Mouse (Mus musculus) limb, embryonic 10.5 days (tissue): Measurements from ENCODE around the gene Zranb2. TPM values are rescaled to one million over a fixed set of nuclear protein-coding genes. Genes with fewer than 3 reads are reported as not detected.
A peak's percentile ranks its signal among the peaks of the same experiment; 100 is the strongest.

Experiments used
- DNase-seq: peaks from one replicate; pipeline ENCODE4 v3.0.0-alpha.2; 2017; ENCODE audit warnings: low spot score
- H3K27ac ChIP-seq: fragments of 300-500 bp; sonication (generic); 2 replicates; pipeline ENCODE4 v1.5.1; 2016; ENCODE audit warnings: mild to moderate bottlenecking
- H3K27me3 ChIP-seq: fragments of 300-500 bp; sonication (generic); 2 replicates; pipeline ENCODE4 v1.6.1; 2016; ENCODE audit warnings: low read depth, mild to moderate bottlenecking; ENCODE audit not compliant: poor library complexity, severe bottlenecking
- H3K36me3 ChIP-seq: fragments of 300-500 bp; sonication (generic); 2 replicates; pipeline ENCODE4 v1.6.1; 2016; ENCODE audit warnings: mild to moderate bottlenecking, moderate library complexity
- H3K4me1 ChIP-seq: fragments of 300-500 bp; sonication (generic); 2 replicates; pipeline ENCODE4 v1.6.1; 2016
- H3K4me3 ChIP-seq: fragments of 300-500 bp; sonication (generic); 2 replicates; pipeline ENCODE4 v1.5.1; 2016; ENCODE audit warnings: mild to moderate bottlenecking, moderate library complexity
- H3K9me3 ChIP-seq: fragments of 300-500 bp; sonication (generic); replicated peaks from 2 replicates; pipeline ENCODE4 v1.6.1; 2016; ENCODE audit warnings: mild to moderate bottlenecking
- WGBS: fragments of 180-500 bp; shearing (Covaris S2); methylation state at CpG from one replicate; pipeline ENCODE4 v1.1.7; 2016; 5-methylcytosine and 5-hydroxymethylcytosine counted together
- polyA plus RNA-seq: library from polyadenylated mRNA; unstranded; fragments of >200 nt; fragmentation: Nextera tagmentation; extraction: Ambion mirVana; gene quantifications from 2 replicates; pipeline ENCODE4 v1.2.1, GENCODE M21; 2016

The Zranb2 gene
- polyA plus RNA-seq, 1 experiment from 2014 or later = 109 TPM

DNA sequence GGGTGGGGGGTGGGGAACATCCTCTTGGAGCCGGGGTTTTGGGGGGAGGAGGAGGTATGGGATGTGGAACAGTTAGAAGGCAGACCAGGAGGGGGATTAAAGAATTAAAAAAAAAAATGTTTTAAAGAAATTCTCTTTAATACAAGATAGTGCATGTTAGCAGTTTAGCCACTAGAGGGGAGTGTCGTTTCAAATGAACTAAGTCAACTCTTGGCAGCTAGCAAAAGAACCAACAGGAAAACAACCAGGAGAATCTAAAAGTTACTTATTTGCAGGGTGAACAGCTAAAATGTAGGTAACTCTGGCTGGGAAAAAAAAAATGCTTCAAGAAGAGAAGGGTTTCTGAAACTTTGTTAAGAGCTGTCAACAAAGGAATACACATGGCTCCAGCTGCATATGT lies 31.2 kb downstream of the Zranb2 start:
- no peak overlapping the region for H3K27ac ChIP-seq
- H3K4me3 ChIP-seq = no peak overlapping the region
- 18% methylated on average over 2 of the region's 2 CpGs for WGBS
- no peaks in the 10 kb centered on the region for H3K36me3 ChIP-seq
- no peak for DNase-seq
- no peaks in the 10 kb centered on the region for H3K9me3 ChIP-seq
- H3K4me1 ChIP-seq = peaks cover 15% of the 10 kb centered on the region
- peaks cover 51% of the 10 kb centered on the region for H3K27me3 ChIP-seq

DNA sequence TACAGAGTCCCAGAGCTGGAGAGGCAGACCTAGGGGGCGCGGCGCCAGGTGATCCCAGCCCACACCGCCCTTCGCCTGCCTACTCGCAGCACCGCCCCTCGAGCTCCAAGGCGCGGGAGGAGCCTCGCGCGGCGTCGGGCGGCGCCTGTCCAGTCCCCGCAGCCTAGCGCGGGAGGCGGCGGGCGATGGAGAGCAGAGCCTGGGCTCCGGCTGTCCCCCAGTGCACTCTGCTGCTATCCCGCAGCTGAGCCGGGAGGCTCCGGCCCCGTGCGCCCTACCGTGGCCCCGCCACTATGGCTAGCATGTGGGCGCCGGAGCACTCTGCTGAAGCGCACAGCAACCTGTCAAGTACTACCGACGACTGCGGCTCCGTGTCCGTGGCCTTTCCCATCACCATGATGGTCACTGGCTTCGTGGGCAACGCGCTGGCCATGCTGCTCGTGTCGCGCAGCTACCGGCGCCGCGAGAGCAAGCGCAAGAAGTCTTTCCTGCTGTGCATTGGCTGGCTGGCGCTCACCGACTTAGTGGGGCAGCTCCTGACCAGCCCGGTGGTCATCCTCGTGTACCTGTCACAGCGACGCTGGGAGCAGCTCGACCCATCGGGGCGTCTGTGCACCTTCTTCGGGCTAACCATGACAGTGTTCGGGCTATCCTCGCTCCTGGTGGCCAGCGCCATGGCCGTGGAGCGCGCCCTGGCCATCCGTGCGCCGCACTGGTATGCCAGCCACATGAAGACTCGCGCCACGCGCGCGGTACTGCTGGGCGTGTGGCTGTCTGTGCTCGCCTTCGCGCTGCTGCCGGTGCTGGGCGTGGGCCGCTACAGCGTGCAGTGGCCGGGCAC lies 33.0 kb downstream of the Zranb2 start, which contains the start of gene Ptger3:
Ptger3 (plus strand) TSS at position 168 of the 841 bp plus-strand sequence.
- Histone ChIP-seq H3K27ac (0 out of 2 replicates have a peak within 1 kb of the TSS, but pooled peaks have one; percentile 36), H3K4me1 (peaks cover 15% of the 10 kb centered on the region), H3K4me3 (peak within 1 kb of the TSS; percentile 56), H3K36me3 (no peaks in the 10 kb centered on the region), H3K27me3 (peaks cover 59% of the 10 kb centered on the region), H3K9me3 (no peaks in the 10 kb centered on the region)
- WGBS = 1% methylated on average over 84 of the region's 84 CpGs
- peak; percentile 64 for DNase-seq

- peaks cover 59% of the 10 kb centered on the region for H3K27me3 ChIP-seq
- WGBS = 4% methylated on average over 34 of the region's 34 CpGs
- DNase-seq = no peak
- no peak overlapping the region for H3K27ac ChIP-seq
- H3K4me3 ChIP-seq = peak overlapping the region; percentile 56
- no peaks in the 10 kb centered on the region for H3K36me3 ChIP-seq
- peaks cover 15% of the 10 kb centered on the region for H3K4me1 ChIP-seq
- H3K9me3 ChIP-seq = no peaks in the 10 kb centered on the region
Measured at GRCm38 (mm10) chr3:157567566-157568132, 33.7 kb downstream of the Zranb2 start.

DNA sequence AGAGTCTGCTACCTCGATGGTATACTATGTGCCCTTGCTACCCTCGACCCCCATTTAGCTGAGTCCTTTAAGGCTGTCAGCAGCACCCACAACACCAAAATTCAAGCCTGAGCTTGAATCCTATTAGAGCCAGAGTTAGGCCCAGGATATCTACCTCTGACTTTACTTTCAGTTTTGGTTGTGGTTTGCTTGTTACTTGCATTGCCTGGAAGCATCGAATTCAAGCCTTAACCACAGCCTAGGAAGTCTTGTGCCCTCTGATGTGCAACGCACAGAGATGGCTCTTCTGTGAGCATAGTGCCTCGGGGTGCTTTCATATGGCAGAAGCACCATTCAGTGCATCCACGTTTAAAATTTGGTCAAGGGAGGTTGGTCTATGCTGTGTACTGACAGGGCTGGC lies 38.1 kb downstream of the Zranb2 start:
- Histone ChIP-seq H3K9me3 (no peaks in the 10 kb centered on the region), H3K36me3 (no peaks in the 10 kb centered on the region), H3K4me1 (peaks cover 10% of the 10 kb centered on the region), H3K4me3 (no peak overlapping the region), H3K27ac (no peak overlapping the region), H3K27me3 (peaks cover 35% of the 10 kb centered on the region)
- 87% methylated on average over 6 of the region's 6 CpGs for WGBS
- DNase-seq = no peak

GRCm38 (mm10) chr3:157575441-157576342 lies 41.7 kb downstream of the Zranb2 start:
- Histone ChIP-seq H3K27me3 (0 out of 2 replicates have a peak, but pooled peaks cover 3% of the 10 kb centered on the region), H3K27ac (no peak overlapping the region)
- WGBS = 85% methylated on average over 9 of the region's 9 CpGs

GRCm38 (mm10) chr3:157576343-157576722 lies 42.4 kb downstream of the Zranb2 start:
- DNase-seq = no peak
- H3K36me3 ChIP-seq = no peaks in the 10 kb centered on the region
- 81% methylated on average over 1 of the region's 1 CpGs for WGBS
- no peak overlapping the region for H3K4me3 ChIP-seq
- no peaks in the 10 kb centered on the region for H3K4me1 ChIP-seq
- H3K27ac ChIP-seq = no peak overlapping the region
- no peaks in the 10 kb centered on the region for H3K27me3 ChIP-seq
- no peaks in the 10 kb centered on the region for H3K9me3 ChIP-seq

More at GRCm38 (mm10) chr3:157575441-157576342, 41.7 kb downstream of the Zranb2 start:
- no peak for DNase-seq
- H3K9me3 ChIP-seq = no peaks in the 10 kb centered on the region
- no peak overlapping the region for H3K4me3 ChIP-seq
- H3K36me3 ChIP-seq = no peaks in the 10 kb centered on the region
- no peaks in the 10 kb centered on the region for H3K4me1 ChIP-seq

- 80% methylated on average over 1 of the region's 1 CpGs for WGBS
- no peak overlapping the region for H3K27ac ChIP-seq
Measured at GRCm38 (mm10) chr3:157576862-157577261, 42.9 kb downstream of the Zranb2 start.

GRCm38 (mm10) chr3:157578469-157579170 lies 44.7 kb downstream of the Zranb2 start:
- no peak for DNase-seq
- WGBS = 87% methylated on average over 5 of the region's 5 CpGs
- no peak overlapping the region for H3K27ac ChIP-seq

More at GRCm38 (mm10) chr3:157576862-157577261, 42.9 kb downstream of the Zranb2 start:
- Histone ChIP-seq H3K4me1 (no peaks in the 10 kb centered on the region), H3K9me3 (no peaks in the 10 kb centered on the region), H3K36me3 (no peaks in the 10 kb centered on the region), H3K27me3 (no peaks in the 10 kb centered on the region), H3K4me3 (no peak overlapping the region)
- DNase-seq = no peak

DNA sequence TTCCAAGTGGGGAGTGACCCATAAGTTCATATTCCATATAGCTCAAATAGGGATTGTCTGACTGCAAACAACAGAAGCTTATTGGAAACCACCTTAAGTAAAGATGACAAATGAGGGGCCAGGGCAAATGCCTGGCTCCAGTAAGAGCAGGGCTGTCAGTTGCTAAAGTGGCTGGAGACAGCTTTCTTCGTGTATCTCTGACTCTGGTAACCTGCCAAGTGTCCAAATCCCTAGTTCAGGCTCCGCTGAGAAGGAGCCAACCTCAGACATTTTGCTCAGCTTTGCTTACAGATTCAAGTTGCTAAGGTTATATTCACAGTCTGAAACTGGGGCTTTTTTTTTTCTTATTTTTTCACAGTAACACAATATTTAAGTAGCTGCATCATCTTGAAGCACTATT lies 45.4 kb downstream of the Zranb2 start:
- H3K9me3 ChIP-seq = no peaks in the 10 kb centered on the region
- H3K27me3 ChIP-seq = no peaks in the 10 kb centered on the region
- WGBS = 74% methylated on average over 2 of the region's 2 CpGs
- H3K4me3 ChIP-seq = no peak overlapping the region
- no peak overlapping the region for H3K27ac ChIP-seq
- H3K4me1 ChIP-seq = peaks cover 7% of the 10 kb centered on the region
- DNase-seq = no peak
- no peaks in the 10 kb centered on the region for H3K36me3 ChIP-seq

More at GRCm38 (mm10) chr3:157578469-157579170, 44.7 kb downstream of the Zranb2 start:
- Histone ChIP-seq H3K4me1 (peaks cover 7% of the 10 kb centered on the region), H3K9me3 (no peaks in the 10 kb centered on the region), H3K27me3 (no peaks in the 10 kb centered on the region), H3K36me3 (no peaks in the 10 kb centered on the region), H3K4me3 (no peak overlapping the region)

DNA sequence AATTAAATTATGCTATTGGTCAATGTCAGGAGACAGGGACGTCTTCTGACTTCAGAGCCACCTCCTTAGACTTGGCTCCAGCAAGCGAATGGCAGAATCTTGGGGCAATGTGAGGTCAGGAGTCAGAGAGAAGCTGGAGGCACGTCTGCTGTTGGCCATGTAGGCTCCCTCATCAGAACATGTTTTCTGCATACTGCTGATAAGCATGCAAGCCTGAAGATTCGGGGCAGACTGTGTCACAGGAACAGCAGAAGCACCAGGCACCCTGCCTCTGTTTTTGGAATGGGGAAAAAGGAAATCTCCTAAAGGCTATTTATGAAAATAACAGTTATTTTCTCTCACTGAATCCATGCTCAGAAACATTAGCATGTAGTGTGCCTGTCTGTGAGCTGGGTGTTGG lies 46.3 kb downstream of the Zranb2 start:
- WGBS = 59% methylated on average over 4 of the region's 4 CpGs
- no peaks in the 10 kb centered on the region for H3K27me3 ChIP-seq
- H3K27ac ChIP-seq = no peak overlapping the region
- H3K4me3 ChIP-seq = no peak overlapping the region
- no peaks in the 10 kb centered on the region for H3K9me3 ChIP-seq
- no peaks in the 10 kb centered on the region for H3K36me3 ChIP-seq
- DNase-seq = no peak
- H3K4me1 ChIP-seq = peaks cover 7% of the 10 kb centered on the region

DNA sequence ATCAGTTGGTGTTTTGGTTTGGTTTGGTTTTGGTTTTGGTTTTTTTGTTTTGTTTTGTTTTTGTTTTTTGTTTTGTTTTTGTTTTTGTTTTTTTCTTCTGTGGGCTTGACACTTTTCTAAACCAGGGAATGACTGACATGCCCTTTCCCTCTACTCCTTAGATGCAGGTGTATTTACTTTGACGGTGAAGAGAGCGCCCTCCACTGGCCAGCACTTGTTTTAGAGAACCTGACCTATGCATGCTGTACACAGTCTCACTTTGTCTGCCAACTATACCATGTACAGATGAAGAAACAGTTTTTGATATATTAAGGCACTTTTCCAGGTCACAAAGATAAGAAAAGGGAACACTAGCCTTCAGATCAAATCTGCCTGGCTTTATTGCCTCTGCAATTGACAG lies 47.8 kb downstream of the Zranb2 start:
- 13% methylated on average over 2 of the region's 2 CpGs for WGBS
- H3K9me3 ChIP-seq = no peaks in the 10 kb centered on the region
- DNase-seq = no peak
- H3K27ac ChIP-seq = no peak overlapping the region
- H3K36me3 ChIP-seq = no peaks in the 10 kb centered on the region
- H3K4me1 ChIP-seq = peaks cover 7% of the 10 kb centered on the region
- no peak overlapping the region for H3K4me3 ChIP-seq
- no peaks in the 10 kb centered on the region for H3K27me3 ChIP-seq
